Mouse (Mus musculus): ENCODE measurements around the gene Caln1. TPM values are rescaled to one million over a fixed set of nuclear protein-coding genes. Genes with fewer than 3 reads are reported as not detected.
A peak's percentile ranks its signal among the peaks of the same experiment; 100 is the strongest.

The Caln1 gene
- polyA plus RNA-seq, 1 experiment: not detected

- peaks cover 5% of the 10 kb centered on the region; the same call in 1 of the 2 replicates for H3K4me1 ChIP-seq (ENCODE audit: control insufficient read depth, insufficient read depth, low read length)
- no peak overlapping the region for H3K27ac ChIP-seq (ENCODE audit: insufficient read depth, low read depth, low read length)
- H3K4me3 ChIP-seq (ENCODE audit: insufficient read depth, low read depth, low read length): no peak overlapping the region
- TF ChIP-seq POLR2A (IDR thresholded peaks at IDR 0.05; ENCODE audit: insufficient read depth, low read depth, low read length): no peak
- no peak for TF ChIP-seq CTCF (IDR thresholded peaks at IDR 0.05; ENCODE audit: insufficient read depth, low read depth, low read length)
- 86% methylated on average over 3 of the region's 3 CpGs for WGBS
Observed at GRCm38 (mm10) chr5:130707755-130708154, 338.5 kb downstream of the Caln1 start.

- Histone ChIP-seq H3K4me1 (ENCODE audit: control insufficient read depth, insufficient read depth, low read length) (peaks cover 5% of the 10 kb centered on the region; the same call in 1 of the 2 replicates), H3K4me3 (ENCODE audit: insufficient read depth, low read depth, low read length) (no peak overlapping the region), H3K27ac (ENCODE audit: insufficient read depth, low read depth, low read length) (no peak overlapping the region)
- WGBS: 45% methylated on average over 4 of the region's 4 CpGs
- no peak for TF ChIP-seq POLR2A (IDR thresholded peaks at IDR 0.05; ENCODE audit: insufficient read depth, low read depth, low read length)
- no peak for TF ChIP-seq CTCF (IDR thresholded peaks at IDR 0.05; ENCODE audit: insufficient read depth, low read depth, low read length)
Observed at GRCm38 (mm10) chr5:130708616-130709015, 339.4 kb downstream of the Caln1 start.

DNA sequence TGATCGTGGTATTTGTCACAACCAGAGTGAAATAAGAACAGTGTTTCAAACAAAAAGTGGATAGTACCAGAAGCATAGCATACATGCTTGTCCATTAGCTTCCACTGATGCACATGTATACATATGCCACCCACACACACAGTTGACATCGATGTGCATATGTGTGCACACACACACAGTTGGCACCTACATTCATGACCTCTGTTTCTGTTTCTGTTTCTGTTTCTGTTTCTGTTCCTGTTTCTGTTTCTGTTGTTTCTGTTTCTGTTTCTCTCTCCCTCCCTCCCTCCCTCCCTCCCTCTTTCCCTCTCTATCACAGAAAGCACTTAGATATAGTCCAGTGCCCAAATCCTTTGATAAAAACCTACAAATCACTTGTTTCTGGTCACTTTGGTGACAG lies 342.4 kb downstream of the Caln1 start:
- no peak for TF ChIP-seq CTCF (IDR thresholded peaks at IDR 0.05; ENCODE audit: insufficient read depth, low read depth, low read length)
- H3K27ac ChIP-seq (ENCODE audit: insufficient read depth, low read depth, low read length): no peak overlapping the region
- no peak overlapping the region for H3K4me3 ChIP-seq (ENCODE audit: insufficient read depth, low read depth, low read length)
- peaks cover 5% of the 10 kb centered on the region; the same call in 1 of the 2 replicates for H3K4me1 ChIP-seq (ENCODE audit: control insufficient read depth, insufficient read depth, low read length)
- 95% methylated on average over 2 of the region's 2 CpGs for WGBS

GRCm38 (mm10) chr5:130712281-130712680 lies 343.0 kb downstream of the Caln1 start:
- H3K4me1 ChIP-seq (ENCODE audit: control insufficient read depth, insufficient read depth, low read length): peaks cover 5% of the 10 kb centered on the region; the same call in 1 of the 2 replicates
- TF ChIP-seq POLR2A (IDR thresholded peaks at IDR 0.05; ENCODE audit: insufficient read depth, low read depth, low read length): no peak
- TF ChIP-seq CTCF (IDR thresholded peaks at IDR 0.05; ENCODE audit: insufficient read depth, low read depth, low read length): no peak
- no peak overlapping the region for H3K4me3 ChIP-seq (ENCODE audit: insufficient read depth, low read depth, low read length)
- 81% methylated on average over 1 of the region's 1 CpGs for WGBS
- H3K27ac ChIP-seq (ENCODE audit: insufficient read depth, low read depth, low read length): no peak overlapping the region

DNA sequence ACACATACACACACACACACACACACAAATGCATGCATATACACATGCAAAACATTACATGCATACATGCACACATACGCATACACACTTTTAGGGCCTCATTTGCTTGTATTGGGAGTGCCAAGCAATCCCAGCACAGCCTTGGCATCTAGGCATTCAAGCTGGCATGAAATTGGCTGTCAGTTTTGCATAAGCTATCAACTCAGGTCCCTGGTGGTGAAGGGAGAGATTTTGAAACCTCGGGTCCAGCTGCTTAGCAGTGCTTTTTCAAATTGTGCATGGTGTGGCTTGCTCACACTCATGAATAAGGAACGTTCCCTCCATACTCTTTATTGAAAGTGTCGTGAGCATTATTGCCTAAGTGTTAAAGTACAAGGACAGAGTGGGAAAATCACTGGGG lies 345.9 kb downstream of the Caln1 start:
- no peaks in the 10 kb centered on the region for H3K4me1 ChIP-seq (ENCODE audit: control insufficient read depth, insufficient read depth, low read length)
- H3K27ac ChIP-seq (ENCODE audit: insufficient read depth, low read depth, low read length): no peak overlapping the region
- 73% methylated on average over 4 of the region's 4 CpGs for WGBS
- TF ChIP-seq POLR2A (IDR thresholded peaks at IDR 0.05; ENCODE audit: insufficient read depth, low read depth, low read length): no peak
- no peak for TF ChIP-seq CTCF (IDR thresholded peaks at IDR 0.05; ENCODE audit: insufficient read depth, low read depth, low read length)
- H3K4me3 ChIP-seq (ENCODE audit: insufficient read depth, low read depth, low read length): no peak overlapping the region

GRCm38 (mm10) chr5:130718385-130718784 lies 349.1 kb downstream of the Caln1 start:
- TF ChIP-seq CTCF (IDR thresholded peaks at IDR 0.05; ENCODE audit: insufficient read depth, low read depth, low read length) (0 out of 2 replicates have a peak, but pooled peaks have one; percentile 11), POLR2A (IDR thresholded peaks at IDR 0.05; ENCODE audit: insufficient read depth, low read depth, low read length) (no peak)
- WGBS: 69% methylated on average over 9 of the region's 9 CpGs
- Histone ChIP-seq H3K27ac (ENCODE audit: insufficient read depth, low read depth, low read length) (no peak overlapping the region), H3K4me3 (ENCODE audit: insufficient read depth, low read depth, low read length) (no peak overlapping the region), H3K4me1 (ENCODE audit: control insufficient read depth, insufficient read depth, low read length) (no peaks in the 10 kb centered on the region)

DNA sequence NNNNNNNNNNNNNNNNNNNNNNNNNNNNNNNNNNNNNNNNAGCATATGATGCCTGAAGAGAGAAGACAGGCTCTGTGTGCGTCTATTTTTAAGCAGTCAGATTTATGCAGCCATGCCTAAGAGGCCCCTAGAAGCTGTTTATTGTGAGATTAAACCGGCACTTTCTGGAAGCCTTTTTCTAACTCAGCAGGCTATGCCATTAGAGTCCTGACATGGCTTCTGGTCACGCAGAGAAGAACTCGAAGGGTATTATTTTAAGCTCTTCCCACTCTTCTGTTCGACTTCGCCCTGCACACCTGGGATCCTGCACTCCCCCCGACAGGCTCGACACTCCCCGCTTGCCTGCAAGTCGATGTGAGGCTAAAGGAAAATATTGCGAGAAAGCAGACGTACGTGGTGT lies 372.9 kb downstream of the Caln1 start:
- TF ChIP-seq CTCF (IDR thresholded peaks at IDR 0.05; ENCODE audit: insufficient read depth, low read depth, low read length) (no peak), POLR2A (IDR thresholded peaks at IDR 0.05; ENCODE audit: insufficient read depth, low read depth, low read length) (no peak)
- Histone ChIP-seq H3K4me1 (ENCODE audit: control insufficient read depth, insufficient read depth, low read length) (no peaks in the 10 kb centered on the region), H3K4me3 (ENCODE audit: insufficient read depth, low read depth, low read length) (no peak overlapping the region), H3K27ac (ENCODE audit: insufficient read depth, low read depth, low read length) (no peak overlapping the region)
- 50% methylated on average over 13 of the region's 13 CpGs for WGBS

DNA sequence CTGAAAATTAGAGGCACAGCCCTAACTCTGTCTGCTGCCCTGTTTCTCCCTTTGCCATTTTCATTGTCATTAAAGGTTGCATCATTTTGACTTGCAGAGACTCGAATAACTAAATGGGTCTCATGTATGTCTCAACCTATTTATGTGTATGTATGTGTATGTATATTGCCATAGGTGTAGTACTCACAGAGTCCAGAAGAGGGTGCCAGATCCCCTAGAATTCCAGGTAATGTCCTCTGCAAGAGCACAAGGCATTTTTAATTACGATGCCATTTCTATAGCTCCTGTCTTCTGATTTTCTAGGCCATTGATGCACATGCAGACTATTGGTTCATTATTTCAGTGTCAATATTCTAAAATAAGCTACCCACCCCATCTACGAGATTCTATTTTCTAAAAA lies 388.3 kb downstream of the Caln1 start:
- Histone ChIP-seq H3K4me3 (ENCODE audit: insufficient read depth, low read depth, low read length) (no peak overlapping the region), H3K4me1 (ENCODE audit: control insufficient read depth, insufficient read depth, low read length) (no peaks in the 10 kb centered on the region), H3K27ac (ENCODE audit: insufficient read depth, low read depth, low read length) (no peak overlapping the region)
- WGBS: 90% methylated on average over 3 of the region's 3 CpGs
- TF ChIP-seq CTCF (IDR thresholded peaks at IDR 0.05; ENCODE audit: insufficient read depth, low read depth, low read length): no peak
- no peak for TF ChIP-seq POLR2A (IDR thresholded peaks at IDR 0.05; ENCODE audit: insufficient read depth, low read depth, low read length)

DNA sequence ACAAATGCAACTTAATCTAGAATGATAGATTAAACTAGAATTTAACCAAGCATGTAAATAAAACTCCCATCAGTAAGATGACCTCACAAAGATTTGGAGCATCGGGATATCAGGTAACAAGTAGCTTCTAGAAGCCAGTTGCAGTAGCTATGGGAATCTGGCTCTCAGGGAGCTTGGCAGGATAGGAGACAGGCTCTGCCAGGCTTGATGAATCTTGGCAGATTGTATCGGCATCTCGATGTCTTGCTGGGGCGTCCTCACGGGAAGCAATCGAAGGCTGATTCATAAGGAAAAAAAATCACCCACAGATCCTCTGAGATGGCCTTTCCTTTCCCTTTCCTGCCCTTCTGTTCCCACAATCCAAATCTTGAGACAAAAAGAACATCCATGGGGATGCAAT lies 396.5 kb downstream of the Caln1 start:
- Histone ChIP-seq H3K4me1 (ENCODE audit: control insufficient read depth, insufficient read depth, low read length) (no peaks in the 10 kb centered on the region), H3K4me3 (ENCODE audit: insufficient read depth, low read depth, low read length) (no peak overlapping the region), H3K27ac (ENCODE audit: insufficient read depth, low read depth, low read length) (no peak overlapping the region)
- WGBS: 61% methylated on average over 6 of the region's 6 CpGs
- TF ChIP-seq POLR2A (IDR thresholded peaks at IDR 0.05; ENCODE audit: insufficient read depth, low read depth, low read length) (no peak), CTCF (IDR thresholded peaks at IDR 0.05; ENCODE audit: insufficient read depth, low read depth, low read length) (no peak)

Measured in olfactory bulb, adult 2 months (tissue).